Mouse (Mus musculus) testis, adult 2 months (tissue): ENCODE results near the gene Pgm5. TPM values are rescaled to one million over a fixed set of nuclear protein-coding genes. Genes with fewer than 3 reads are reported as not detected.

Experiments
- H3K27ac ChIP-seq: fragments of 200-500 bp; 2 replicates; pipeline ENCODE4 v1.5.1; 2012; ENCODE audit warnings: low read depth, low read length; ENCODE audit not compliant: control insufficient read depth, insufficient read depth
- H3K27me3 ChIP-seq: fragments of 200-500 bp; 2 replicates; pipeline ENCODE4 v1.6.1; 2012; ENCODE audit warnings: mild to moderate bottlenecking, low read length, moderate library complexity; ENCODE audit not compliant: control insufficient read depth, insufficient read depth
- H3K36me3 ChIP-seq: fragments of 200-500 bp; 2 replicates; pipeline ENCODE4 v1.6.1; 2012; ENCODE audit warnings: mild to moderate bottlenecking, low read length; ENCODE audit not compliant: control insufficient read depth, insufficient read depth
- H3K4me1 ChIP-seq: fragments of 200-500 bp; 2 replicates; pipeline ENCODE4 v1.6.1; 2012; ENCODE audit warnings: low read length; ENCODE audit not compliant: control insufficient read depth, insufficient read depth
- H3K4me3 ChIP-seq: fragments of 200-500 bp; 2 replicates; pipeline ENCODE4 v1.5.1; 2012; ENCODE audit warnings: low read depth, mild to moderate bottlenecking, low read length, moderate library complexity, mixed read lengths; ENCODE audit not compliant: control insufficient read depth
- CTCF ChIP-seq: fragments of 200-500 bp; IDR thresholded peaks from 2 replicates; pipeline ENCODE4 v1.5.1; 2012; ENCODE audit warnings: low read depth, mild to moderate bottlenecking, inconsistent platforms, low read length, moderate library complexity; ENCODE audit not compliant: control insufficient read depth, insufficient read depth, insufficient replicate concordance
- POLR2A ChIP-seq: fragments of 200-500 bp; IDR thresholded peaks from 2 replicates; pipeline ENCODE4 v1.6.1; 2012; ENCODE audit warnings: low read depth, mild to moderate bottlenecking, inconsistent platforms, low read length, moderate library complexity; ENCODE audit not compliant: control insufficient read depth
- polyA plus RNA-seq: library from polyadenylated mRNA; depleted of rRNA; stranded (reverse); fragments of >200 nt; gene quantifications from 2 replicates; pipeline ENCODE4 v1.2.3, GENCODE M21; 2012

The Pgm5 gene
- polyA plus RNA-seq, 1 experiment = 0.38 TPM

DNA sequence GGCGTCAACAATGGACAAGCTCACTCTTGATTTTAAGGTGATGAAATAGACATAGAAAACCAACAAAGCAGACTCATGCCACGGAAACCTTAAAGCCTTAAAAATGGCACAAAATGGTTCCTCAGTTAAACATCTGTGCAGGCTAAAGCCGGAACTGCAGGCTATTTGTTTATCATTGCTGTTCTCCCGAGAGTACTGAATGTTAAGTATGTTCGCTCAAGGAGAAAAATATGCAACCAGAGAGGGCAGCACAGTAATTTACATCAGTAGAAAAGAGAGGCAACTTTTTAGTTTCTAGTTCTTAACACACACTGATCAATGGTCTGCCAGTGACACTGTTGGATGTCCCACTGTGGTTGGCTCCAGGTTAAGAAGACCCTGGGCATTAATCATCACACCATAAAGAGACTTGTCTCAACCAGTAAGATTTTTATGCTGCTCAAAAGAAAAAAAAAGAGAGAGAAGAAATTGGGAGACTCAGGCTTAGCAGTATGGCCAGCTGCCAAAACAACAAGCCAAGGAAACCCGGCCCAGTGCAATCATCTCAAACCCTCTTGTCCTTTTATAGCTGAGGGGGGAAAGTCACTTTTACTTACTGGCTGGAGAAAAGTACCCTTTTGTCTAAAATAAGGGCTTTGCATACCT, 126.0 kb downstream of the Pgm5 start:
- TF ChIP-seq CTCF = no peak
- no peak for TF ChIP-seq POLR2A
- no peaks in the 10 kb centered on the region for H3K27me3 ChIP-seq
- H3K36me3 ChIP-seq = no peaks in the 10 kb centered on the region
- no peak overlapping the region for H3K4me3 ChIP-seq
- H3K27ac ChIP-seq = no peak overlapping the region
- no peaks in the 10 kb centered on the region for H3K4me1 ChIP-seq

DNA sequence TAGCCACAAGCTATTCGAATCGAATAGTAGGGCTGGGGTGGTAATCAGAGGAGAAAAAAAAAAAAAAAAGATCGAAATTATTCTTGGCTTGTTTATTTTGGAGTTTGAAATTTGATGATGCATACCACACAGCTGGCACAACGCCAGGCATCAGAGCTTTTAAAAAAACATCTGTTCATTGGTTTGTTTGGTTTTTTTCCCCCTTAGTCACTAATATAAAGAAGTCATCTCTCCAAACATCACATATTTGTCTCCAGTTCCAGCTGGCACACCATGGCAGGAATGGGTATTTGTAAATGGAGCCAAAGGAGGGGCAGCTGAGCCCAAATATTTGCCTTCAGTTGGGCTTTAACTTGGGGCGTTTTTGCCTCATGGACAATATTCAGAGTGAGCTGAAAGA, 131.0 kb downstream of the Pgm5 start:
- Histone ChIP-seq H3K4me3 (no peak overlapping the region), H3K27me3 (no peaks in the 10 kb centered on the region), H3K4me1 (no peaks in the 10 kb centered on the region), H3K27ac (no peak overlapping the region), H3K36me3 (no peaks in the 10 kb centered on the region)
- TF ChIP-seq POLR2A (no peak), CTCF (no peak)

DNA sequence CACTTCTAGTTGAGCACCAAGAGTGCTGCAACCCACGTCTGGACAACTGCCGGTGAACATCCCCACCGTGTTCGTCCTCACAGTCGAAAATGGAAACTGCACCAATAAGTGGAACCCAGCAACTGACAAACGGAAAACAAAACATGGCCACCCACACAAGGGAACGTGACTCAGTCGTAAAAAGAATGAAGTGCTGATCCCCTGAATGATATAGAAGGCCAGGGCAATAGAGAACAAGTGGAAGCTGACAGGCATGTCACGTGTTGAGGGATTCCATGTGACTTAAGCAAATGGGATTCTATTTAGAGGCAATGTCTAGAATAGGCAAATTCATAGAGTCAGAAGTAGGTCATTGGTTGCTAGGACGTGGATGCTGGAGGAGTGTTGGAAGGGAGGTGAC, 137.3 kb downstream of the Pgm5 start:
- no peak for TF ChIP-seq POLR2A
- no peak for TF ChIP-seq CTCF
- Histone ChIP-seq H3K27ac (no peak overlapping the region), H3K4me3 (no peak overlapping the region), H3K36me3 (no peaks in the 10 kb centered on the region), H3K27me3 (no peaks in the 10 kb centered on the region), H3K4me1 (no peaks in the 10 kb centered on the region)

- Histone ChIP-seq H3K27me3 (no peaks in the 10 kb centered on the region), H3K4me1 (no peaks in the 10 kb centered on the region), H3K36me3 (no peaks in the 10 kb centered on the region), H3K4me3 (no peak overlapping the region), H3K27ac (no peak overlapping the region)
- TF ChIP-seq CTCF (no peak), POLR2A (no peak)
Measured at GRCm38 (mm10) chr19:24720448-24720847, 141.2 kb downstream of the Pgm5 start.

DNA sequence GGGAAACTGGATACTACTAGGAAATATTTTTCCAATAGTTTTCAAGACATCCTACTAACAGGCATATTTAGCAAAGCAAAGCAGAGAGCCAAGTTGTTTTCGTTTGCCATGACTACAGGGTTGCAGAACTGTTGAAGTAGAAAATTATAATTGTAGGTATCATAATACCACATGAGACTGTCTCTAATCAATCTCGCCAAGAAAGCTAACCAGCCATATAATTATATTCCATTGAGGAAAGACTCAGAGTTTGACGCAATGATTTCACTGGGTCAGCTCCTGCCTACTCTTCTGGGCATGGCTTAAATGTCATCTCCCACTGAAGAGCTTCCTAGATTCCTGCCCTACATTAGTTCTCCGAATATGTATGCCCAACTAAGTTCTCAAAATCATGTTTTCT, 142.2 kb downstream of the Pgm5 start:
- no peak for TF ChIP-seq POLR2A
- no peak for TF ChIP-seq CTCF
- Histone ChIP-seq H3K4me3 (no peak overlapping the region), H3K36me3 (no peaks in the 10 kb centered on the region), H3K27ac (no peak overlapping the region), H3K4me1 (no peaks in the 10 kb centered on the region), H3K27me3 (no peaks in the 10 kb centered on the region)

DNA sequence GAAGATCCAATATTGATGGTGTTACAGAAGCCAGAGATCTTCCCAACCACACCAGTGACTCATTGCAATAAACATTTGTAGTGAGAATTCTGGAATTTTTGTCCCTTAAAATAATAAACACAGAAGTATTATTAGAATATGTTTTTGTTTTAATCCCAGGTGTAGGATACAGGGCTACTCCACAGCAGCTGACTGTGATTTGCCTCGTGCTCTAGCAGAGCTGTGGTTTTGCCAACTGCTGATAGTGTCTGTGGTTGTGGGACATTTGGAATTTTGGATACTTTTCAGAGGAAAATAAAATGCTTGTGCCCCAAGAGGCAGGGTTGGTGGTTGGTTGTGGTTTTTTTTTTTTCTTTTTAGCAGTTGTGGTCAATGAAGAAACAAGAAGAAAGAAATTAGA, 143.6 kb downstream of the Pgm5 start:
- Histone ChIP-seq H3K4me1 (no peaks in the 10 kb centered on the region), H3K27me3 (no peaks in the 10 kb centered on the region)
- TF ChIP-seq CTCF (no peak), POLR2A (no peak)

DNA sequence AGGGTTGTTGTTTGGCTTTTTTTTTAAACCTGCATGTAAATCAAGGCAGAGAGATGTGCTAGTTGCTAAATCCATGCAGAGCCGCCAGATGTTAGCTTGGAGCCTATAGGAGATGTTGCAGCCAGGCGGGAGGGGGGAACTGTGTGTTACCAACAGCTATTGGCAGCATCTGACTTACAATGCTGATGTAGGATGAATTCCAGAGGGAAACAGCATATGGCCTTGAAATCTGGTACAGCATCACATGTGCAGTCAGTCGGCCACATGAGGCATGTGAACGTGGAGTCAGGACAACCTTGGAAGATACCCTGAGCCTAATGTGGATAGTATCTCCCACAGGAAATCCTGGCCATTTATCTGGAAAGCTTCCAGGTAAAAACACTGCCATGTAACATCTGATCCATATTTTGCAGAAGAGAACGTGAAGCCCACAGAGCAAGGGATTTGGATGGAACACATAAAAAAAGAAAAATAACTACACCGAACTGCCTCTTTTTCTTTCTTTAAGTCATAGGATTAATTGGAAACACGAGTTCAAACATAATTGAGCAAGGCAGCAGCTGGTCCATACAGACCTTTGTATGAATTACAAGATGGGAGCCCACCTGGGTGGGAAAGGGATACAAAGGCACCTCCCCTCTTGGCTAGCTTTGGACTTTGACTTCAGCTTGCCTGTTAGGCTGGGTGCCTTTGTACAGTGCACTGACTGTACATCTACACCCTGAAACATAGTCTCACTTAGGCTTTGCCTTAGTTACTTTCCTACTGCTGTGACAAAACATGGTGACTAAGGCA, 145.2 kb downstream of the Pgm5 start:
- Histone ChIP-seq H3K4me1 (no peaks in the 10 kb centered on the region), H3K27ac (no peak overlapping the region), H3K4me3 (no peak overlapping the region), H3K27me3 (no peaks in the 10 kb centered on the region), H3K36me3 (no peaks in the 10 kb centered on the region)
- TF ChIP-seq CTCF (no peak), POLR2A (no peak)

More for the DNA sequence above, 143.6 kb downstream of the Pgm5 start:
- Histone ChIP-seq H3K27ac (no peak overlapping the region), H3K36me3 (no peaks in the 10 kb centered on the region), H3K4me3 (no peak overlapping the region)

DNA sequence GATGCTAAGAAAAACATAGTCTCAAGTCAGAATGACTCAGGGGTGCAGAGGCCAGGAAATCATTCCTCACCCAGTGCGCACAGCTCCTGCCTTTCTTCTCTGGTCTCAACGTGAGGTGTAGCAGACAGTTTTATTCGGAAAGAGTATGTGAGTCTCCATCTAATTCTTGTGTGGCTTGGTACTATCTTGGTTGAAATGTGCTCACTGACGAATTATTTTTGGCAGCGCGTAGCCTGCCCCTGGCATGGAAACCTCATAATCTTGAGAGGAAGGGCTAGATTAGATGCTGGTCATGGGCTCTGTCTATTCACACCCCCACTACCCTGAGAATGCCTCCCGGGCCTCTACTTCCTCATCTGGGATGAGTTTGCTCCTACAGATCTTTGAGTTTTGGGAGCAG, 153.6 kb downstream of the Pgm5 start:
- H3K4me3 ChIP-seq = no peak overlapping the region
- no peaks in the 10 kb centered on the region for H3K27me3 ChIP-seq
- H3K4me1 ChIP-seq = no peaks in the 10 kb centered on the region
- H3K36me3 ChIP-seq = no peaks in the 10 kb centered on the region
- H3K27ac ChIP-seq = no peak overlapping the region
- TF ChIP-seq CTCF = no peak
- no peak for TF ChIP-seq POLR2A
